Mouse (Mus musculus): Measurements from ENCODE around the gene Tomm22.

DNA sequence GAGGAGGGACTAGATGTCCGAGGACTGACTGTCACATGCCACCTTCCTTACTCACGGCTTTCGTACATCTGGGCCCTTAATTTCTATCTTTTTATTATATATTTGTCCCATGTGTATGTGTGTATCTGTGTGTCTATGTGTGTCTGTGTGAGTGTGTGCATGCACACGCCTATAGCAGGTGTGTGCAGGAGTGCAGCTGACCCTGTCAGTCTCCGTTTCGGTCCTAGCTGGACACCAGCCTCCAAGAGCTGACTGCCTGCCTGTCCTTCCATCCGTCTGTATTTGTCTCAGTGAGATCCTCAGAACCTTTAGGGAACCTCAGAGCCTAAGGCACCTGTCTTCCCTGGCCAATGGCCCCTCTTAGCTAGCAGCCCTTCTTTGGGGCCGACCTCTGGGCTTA lies 49.6 kb downstream of the Tomm22 start:
- TF ChIP-seq CTCF (IDR thresholded peaks at IDR 0.05; ENCODE audit: control insufficient read depth, insufficient read depth, insufficient replicate concordance, low read depth, low read length) (no peak), POLR2A (IDR thresholded peaks at IDR 0.05; ENCODE audit: control insufficient read depth, low read depth, low read length) (no peak)
